Mouse (Mus musculus): ENCODE data around the gene Gm3476.
"Not testable (repeated sequence)": the region's sequence is repeated elsewhere in the genome, so short reads cannot be mapped to it uniquely, and the experiment has no call there.

The Gm3476 gene

DNA sequence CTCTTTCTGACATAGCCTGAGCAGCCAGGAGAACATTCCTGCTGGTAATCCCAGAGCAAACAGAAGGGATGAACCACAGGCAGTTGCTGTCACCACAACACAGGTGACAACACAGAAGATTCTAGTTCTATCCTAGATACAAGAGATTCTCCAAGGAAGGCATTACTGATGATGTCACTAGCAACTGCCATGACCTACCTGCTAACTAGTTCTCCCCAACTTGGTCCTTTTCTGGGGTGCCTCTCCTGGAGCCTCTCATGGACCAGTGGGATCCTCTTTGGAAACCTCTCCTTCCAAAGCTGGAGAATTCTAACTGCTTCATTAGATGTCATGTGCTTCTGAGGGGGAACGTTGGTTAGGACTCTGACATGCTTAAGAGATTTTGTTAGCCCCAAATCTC lies at the start of gene Gm3476:
TSS of gene Gm3476 (minus strand) at position 101 of the 400 bp plus-strand sequence.
- DNase-seq (ENCODE audit: extremely low spot score, low read depth, low spot score): not testable (repeated sequence)

- DNase-seq (ENCODE audit: extremely low spot score, low read depth, low spot score): not testable (repeated sequence)
Measured at GRCm38 (mm10) chr14:6163538-6163937, 37.9 kb upstream of the Gm3476 start.

DNA sequence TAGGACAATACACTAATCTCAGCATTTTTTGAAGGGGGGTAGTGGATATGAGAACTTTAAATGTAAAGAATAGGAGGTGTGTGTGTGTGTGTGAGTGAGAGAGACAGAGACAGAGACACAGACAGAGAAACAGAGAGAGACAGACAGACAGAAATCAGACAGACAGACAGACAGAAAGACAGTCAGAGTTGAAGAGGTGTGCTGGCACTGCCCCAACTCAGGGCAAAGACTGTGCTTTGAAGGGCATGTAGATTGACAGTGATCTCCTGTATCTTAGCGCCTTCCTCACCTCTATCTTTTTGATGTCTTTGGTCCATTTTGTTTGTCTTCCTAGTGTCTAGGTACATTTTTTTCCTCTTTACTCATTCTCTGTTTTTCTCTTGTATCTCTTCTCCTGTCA lies 35.5 kb upstream of the Gm3476 start:
- not testable (repeated sequence) for DNase-seq (ENCODE audit: extremely low spot score, low read depth, low spot score)

DNA sequence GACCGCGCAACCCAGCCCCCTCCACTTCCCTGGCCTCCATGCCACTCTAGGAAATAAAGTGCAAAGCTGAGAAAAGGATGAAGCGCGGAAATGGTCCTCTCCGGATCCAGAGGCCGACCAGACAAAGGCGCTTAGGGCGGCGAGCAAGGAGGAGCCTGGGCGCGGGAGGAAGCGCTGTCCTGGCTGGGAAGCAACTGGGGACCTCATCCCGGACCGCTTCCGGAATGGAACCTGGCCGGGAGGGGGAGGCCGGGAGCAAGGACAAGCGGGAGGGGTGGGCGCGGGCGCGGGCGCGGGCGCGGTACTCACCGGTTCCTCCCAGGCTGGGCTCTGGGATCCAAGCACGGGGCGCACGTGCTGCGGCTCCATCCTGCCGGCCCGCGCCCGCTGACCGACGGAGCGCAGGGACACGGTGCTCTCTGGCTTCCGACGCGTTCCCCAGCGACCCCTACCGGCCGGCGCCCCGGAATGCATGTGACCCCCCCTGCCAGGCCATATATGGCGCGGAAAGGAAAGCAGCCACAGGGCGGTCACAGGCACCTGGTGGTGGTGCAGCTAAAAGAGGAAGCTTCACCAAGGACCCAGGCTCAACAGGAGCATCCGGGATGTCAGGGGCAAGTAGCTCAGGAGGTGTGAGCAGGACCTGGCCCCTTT lies 17.2 kb downstream of the Gm3476 start, which contains the start of gene Gm3468:
TSS of gene Gm3468 (minus strand) at position 394 of the 654 bp plus-strand sequence.
- DNase-seq (ENCODE audit: extremely low spot score, low read depth, low spot score): not testable (repeated sequence)

GRCm38 (mm10) chr14:6107500-6107899 lies 18.1 kb downstream of the Gm3476 start:
- DNase-seq (ENCODE audit: extremely low spot score, low read depth, low spot score): not testable (repeated sequence)

DNA sequence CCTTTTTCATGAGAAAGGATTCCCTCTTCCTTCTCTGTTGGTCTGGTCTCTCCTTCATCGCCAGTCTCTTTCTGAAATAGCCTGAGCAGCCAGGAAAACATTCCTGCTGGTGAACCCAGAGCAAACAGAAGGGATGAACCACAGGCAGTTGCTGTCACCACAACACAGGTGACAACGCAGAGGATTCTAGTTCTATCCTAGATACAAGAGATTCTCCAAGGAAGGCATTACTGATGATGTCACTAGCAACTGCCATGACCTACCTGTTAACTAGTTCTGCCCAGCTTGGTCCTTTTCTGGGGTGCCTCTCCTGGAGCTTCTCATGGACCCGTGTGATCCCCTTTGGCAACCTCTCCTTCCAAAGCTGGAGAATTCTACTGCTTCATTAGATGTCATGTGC lies 31.8 kb downstream of the Gm3476 start, which contains the start of gene Gm8206:
TSS of gene Gm8206 (minus strand) at position 101 of the 400 bp plus-strand sequence.
- DNase-seq (ENCODE audit: extremely low spot score, low read depth, low spot score): not testable (repeated sequence)

GRCm38 (mm10) chr14:6058167-6058566 lies 67.4 kb downstream of the Gm3476 start, which contains the start of gene Gm6337:
Gm6337 (minus strand) TSS chr14:6058267.
- not testable (repeated sequence) for DNase-seq (ENCODE audit: extremely low spot score, low read depth, low spot score)
